Mouse (Mus musculus) intestine, postnatal 0 days (tissue): Measurements from ENCODE around the gene Iqce. TPM values are rescaled to one million over a fixed set of nuclear protein-coding genes. Genes with fewer than 3 reads are reported as not detected.

Experiments
- ATAC-seq: fragments of 200-750 bp; cut with Nextera tagmentation; 2 replicates; pipeline ENCODE4 v1.8.0; 2017; ENCODE audit warnings: mild to moderate bottlenecking, moderate TSS enrichment, moderate library complexity
- H3K27ac ChIP-seq: fragments of 300-500 bp; sonication (generic); 2 replicates; pipeline ENCODE4 v1.5.1; 2014; ENCODE audit warnings: mild to moderate bottlenecking, low read depth, low read length, moderate library complexity
- H3K27me3 ChIP-seq: fragments of 300-500 bp; sonication (generic); replicated peaks from 2 replicates; pipeline ENCODE4 v1.6.1; 2014; ENCODE audit warnings: low read length, mixed read lengths; ENCODE audit not compliant: control insufficient read depth, insufficient read depth
- H3K36me3 ChIP-seq: fragments of 300-500 bp; sonication (generic); 2 replicates; pipeline ENCODE4 v1.6.1; 2014; ENCODE audit warnings: mild to moderate bottlenecking, moderate library complexity; ENCODE audit not compliant: control insufficient read depth, insufficient read depth
- H3K4me1 ChIP-seq: fragments of 300-500 bp; sonication (generic); replicated peaks from 2 replicates; pipeline ENCODE4 v1.6.1; 2014; ENCODE audit warnings: antibody characterized with exemption, low read length, mixed read lengths; ENCODE audit not compliant: control insufficient read depth, insufficient read depth
- H3K4me2 ChIP-seq: fragments of 300-500 bp; sonication (generic); replicated peaks from 2 replicates; pipeline ENCODE4 v1.6.1; 2014; ENCODE audit warnings: low read depth, mild to moderate bottlenecking, moderate library complexity
- H3K4me3 ChIP-seq: fragments of 300-500 bp; sonication (generic); 2 replicates; pipeline ENCODE4 v1.5.1; 2014; ENCODE audit warnings: low read depth, low read length
- H3K9ac ChIP-seq: fragments of 300-500 bp; sonication (generic); 2 replicates; pipeline ENCODE4 v1.6.1; 2014; ENCODE audit warnings: mild to moderate bottlenecking, low read depth, low read length
- H3K9me3 ChIP-seq: fragments of 300-500 bp; sonication (generic); 2 replicates; pipeline ENCODE4 v1.6.1; 2016; ENCODE audit warnings: mixed run types; ENCODE audit not compliant: control insufficient read depth
- CTCF ChIP-seq: sonication (generic); IDR thresholded peaks from 2 replicates; pipeline ENCODE4 v1.5.1; 2016; ENCODE audit warnings: low read depth, mild to moderate bottlenecking, control low read depth, antibody characterized with exemption, moderate library complexity
- WGBS: fragments of 180-500 bp; shearing (Covaris S2); extraction: QIAGEN DNeasy Blood & Tissue Kit; methylation state at CpG from one replicate; pipeline ENCODE4 v1.1.7; 2014; 5-methylcytosine and 5-hydroxymethylcytosine counted together
- polyA plus RNA-seq: library from polyadenylated mRNA; unstranded; fragments of >200 nt; fragmentation: Nextera tagmentation; extraction: Ambion mirVana; gene quantifications from 2 replicates; pipeline ENCODE4 v1.2.1, GENCODE M21; 2015

The Iqce gene
- polyA plus RNA-seq, 1 experiment from 2014 or later, result 5.7 TPM

DNA sequence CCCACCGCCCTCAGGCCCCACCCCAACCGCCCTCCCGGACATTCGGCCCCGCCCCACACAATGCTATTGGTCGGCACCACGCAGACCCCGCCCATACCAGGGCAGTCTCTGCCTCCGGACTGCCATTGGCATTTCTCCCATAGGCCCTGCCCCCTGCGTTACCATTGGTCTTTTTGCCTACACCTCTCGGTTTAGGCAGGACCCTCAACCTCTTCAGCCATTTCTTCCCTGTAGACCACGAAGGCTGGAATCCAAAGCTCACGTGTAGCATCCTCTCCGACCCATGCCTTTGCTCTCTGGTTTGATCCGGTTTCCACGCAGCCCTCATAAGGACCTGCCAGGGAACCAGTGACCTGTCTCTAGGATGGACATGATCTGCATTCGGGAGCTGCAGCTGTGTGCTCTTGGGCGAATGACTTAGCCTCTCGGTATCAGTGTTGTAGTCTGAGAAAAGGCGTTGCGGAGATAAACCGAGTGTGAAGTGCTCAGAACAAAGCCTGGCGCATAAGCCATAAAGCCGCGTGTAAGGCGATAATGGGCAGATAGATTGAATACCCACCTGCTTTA lies 53.0 kb downstream of the Iqce start:
- no peaks in the 10 kb centered on the region for H3K9me3 ChIP-seq
- peaks cover 7% of the 10 kb centered on the region; the same call in 1 of the 2 replicates for H3K36me3 ChIP-seq
- H3K27me3 ChIP-seq, result no peaks in the 10 kb centered on the region
- 4% methylated on average over 26 of the region's 26 CpGs for WGBS
- H3K4me3 ChIP-seq, result peak overlapping the region; percentile 90
- no peak for TF ChIP-seq CTCF
- peak overlapping the region; percentile 91 for H3K4me2 ChIP-seq
- peak overlapping the region; percentile 83 for H3K27ac ChIP-seq
- peak; percentile 93 for ATAC-seq
- 0 out of 2 replicates have a peak overlapping the region, but pooled peaks have one; percentile 18 for H3K9ac ChIP-seq
- peaks cover 14% of the 10 kb centered on the region; the same call in 1 of the 2 replicates for H3K4me1 ChIP-seq

DNA sequence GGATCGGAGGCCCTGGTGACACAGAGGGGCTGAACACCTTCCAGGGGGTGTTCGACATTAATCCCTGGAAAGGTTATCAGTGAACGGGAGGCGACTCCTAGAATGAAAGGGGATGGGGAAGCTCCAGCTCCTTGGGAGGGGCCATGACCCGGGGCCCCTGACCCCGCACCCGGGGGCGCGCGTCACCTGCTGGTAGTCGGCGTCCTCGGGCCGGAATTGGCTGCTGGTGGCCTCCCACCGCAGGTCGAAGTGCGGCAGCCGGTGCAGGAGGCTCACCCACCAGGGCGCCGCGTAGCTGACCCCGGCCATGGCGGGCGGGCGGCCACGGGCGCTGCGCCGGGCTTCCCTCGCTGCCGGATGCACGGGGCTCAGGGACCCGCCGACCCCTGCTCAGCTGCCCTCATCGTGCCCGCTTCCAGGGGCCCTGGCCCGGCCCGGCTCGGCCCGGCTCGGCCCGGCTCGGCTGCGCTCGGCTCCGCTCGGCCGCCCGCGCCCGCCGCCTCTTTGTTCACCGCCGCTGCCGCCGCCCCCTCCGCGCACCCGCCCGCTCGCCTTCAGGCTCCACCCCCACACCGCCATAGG lies 53.6 kb downstream of the Iqce start, which contains the start of gene Ttyh3:
Gene Ttyh3 (minus strand): TSS at position 513 of the 582 bp plus-strand sequence.
- Histone ChIP-seq H3K36me3 (peaks cover 7% of the 10 kb centered on the region; the same call in 1 of the 2 replicates), H3K4me1 (peaks cover 10% of the 10 kb centered on the region; the same call in 1 of the 2 replicates), H3K4me2 (peak within 1 kb of the TSS; percentile 91), H3K4me3 (peak within 1 kb of the TSS; percentile 90), H3K9ac (peak within 1 kb of the TSS; percentile 92), H3K27me3 (no peaks in the 10 kb centered on the region), H3K9me3 (no peaks in the 10 kb centered on the region), H3K27ac (peak within 1 kb of the TSS; percentile 83)
- peak; percentile 48 for ATAC-seq
- 0 out of 2 replicates have a peak, but pooled peaks have one; percentile 40 for TF ChIP-seq CTCF
- 0% methylated on average over 33 of the region's 62 CpGs for WGBS

DNA sequence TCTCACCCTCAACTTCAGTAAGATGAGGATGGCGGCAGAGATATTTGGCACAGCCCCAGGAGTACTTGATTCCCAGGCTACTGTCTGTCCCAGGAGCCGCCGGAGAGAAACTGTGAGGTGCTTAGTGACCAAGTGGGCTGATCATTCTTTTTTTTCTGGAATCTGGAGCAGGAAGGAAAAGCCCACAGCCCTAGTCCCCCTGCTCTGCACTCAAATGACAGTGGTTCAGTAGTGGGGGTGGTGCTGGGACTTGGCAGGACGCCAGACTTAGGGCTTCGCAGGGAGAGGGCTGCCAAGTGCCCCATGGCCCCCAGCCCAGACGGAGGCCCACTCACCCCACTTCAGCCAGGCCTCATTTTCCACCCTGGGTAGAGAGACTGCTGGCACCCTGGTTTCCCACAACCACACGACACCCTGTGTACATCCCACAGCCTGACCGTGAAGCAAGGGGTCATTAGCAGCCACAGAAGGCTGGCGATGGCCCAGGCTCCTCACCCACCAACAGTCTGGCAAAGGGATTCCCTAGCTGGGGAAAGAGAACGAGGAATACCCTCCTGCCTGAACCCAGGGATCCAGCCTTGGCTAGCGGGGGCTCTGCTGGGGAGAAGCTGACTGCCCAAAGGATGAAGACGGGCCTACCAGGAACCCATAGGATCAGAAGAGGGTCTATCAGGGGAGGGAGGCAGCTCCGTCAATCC lies 54.2 kb downstream of the Iqce start:
- peak overlapping the region; percentile 90 for H3K4me3 ChIP-seq
- H3K27me3 ChIP-seq, result no peaks in the 10 kb centered on the region
- H3K9me3 ChIP-seq, result no peaks in the 10 kb centered on the region
- ATAC-seq, result no peak
- peak overlapping the region; percentile 92 for H3K9ac ChIP-seq
- WGBS, result under 1% methylated on average over 13 of the region's 13 CpGs
- peak overlapping the region; percentile 91 for H3K4me2 ChIP-seq
- peaks cover 8% of the 10 kb centered on the region; the same call in 1 of the 2 replicates for H3K4me1 ChIP-seq
- H3K36me3 ChIP-seq, result peaks cover 7% of the 10 kb centered on the region; the same call in 1 of the 2 replicates
- TF ChIP-seq CTCF, result no peak
- H3K27ac ChIP-seq, result peak overlapping the region; percentile 83

DNA sequence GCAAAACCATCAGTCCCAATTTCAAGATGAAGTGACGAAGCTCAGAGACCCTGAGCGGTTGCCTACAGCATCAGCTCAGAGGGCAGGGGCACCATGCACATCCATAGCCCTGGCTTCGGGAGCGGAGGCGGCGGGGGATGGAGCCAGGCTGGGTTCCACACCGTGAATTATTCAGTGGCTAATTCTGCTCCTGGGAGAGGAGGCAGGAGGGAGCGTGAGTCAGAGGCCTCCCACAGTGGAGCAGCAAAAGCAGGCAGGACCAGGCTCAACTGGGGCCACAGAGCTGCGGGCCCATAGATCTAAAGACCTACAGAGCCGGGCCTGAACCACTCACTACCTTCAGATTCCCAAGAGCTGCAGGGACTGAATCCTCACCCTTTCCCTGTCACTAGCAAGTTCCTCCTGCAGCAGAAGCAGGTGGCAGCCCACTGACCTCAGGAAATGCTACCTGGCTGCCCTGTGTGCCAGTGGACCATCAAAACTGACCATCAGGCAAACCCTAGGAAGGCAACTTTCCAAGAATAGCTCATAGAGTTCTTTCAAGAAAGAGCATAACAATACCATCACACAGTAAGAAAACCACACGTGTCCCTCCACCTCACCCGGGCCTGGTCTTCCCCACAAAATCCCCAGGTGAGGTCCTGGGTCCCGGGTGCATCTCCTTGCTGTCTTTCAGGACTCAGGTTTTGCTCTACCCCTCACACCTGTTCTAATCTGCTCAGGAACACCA lies 55.0 kb downstream of the Iqce start:
- WGBS, result 56% methylated on average over 13 of the region's 13 CpGs
- Histone ChIP-seq H3K9me3 (no peaks in the 10 kb centered on the region), H3K4me2 (peak overlapping the region; percentile 91), H3K9ac (peak overlapping the region; percentile 92), H3K27ac (peak overlapping the region; percentile 83; the same call in 1 of the 2 replicates), H3K27me3 (no peaks in the 10 kb centered on the region), H3K4me1 (peaks cover 5% of the 10 kb centered on the region; the same call in 1 of the 2 replicates), H3K36me3 (peaks cover 7% of the 10 kb centered on the region; the same call in 1 of the 2 replicates), H3K4me3 (peak overlapping the region; percentile 90)
- no peak for ATAC-seq
- TF ChIP-seq CTCF, result no peak

DNA sequence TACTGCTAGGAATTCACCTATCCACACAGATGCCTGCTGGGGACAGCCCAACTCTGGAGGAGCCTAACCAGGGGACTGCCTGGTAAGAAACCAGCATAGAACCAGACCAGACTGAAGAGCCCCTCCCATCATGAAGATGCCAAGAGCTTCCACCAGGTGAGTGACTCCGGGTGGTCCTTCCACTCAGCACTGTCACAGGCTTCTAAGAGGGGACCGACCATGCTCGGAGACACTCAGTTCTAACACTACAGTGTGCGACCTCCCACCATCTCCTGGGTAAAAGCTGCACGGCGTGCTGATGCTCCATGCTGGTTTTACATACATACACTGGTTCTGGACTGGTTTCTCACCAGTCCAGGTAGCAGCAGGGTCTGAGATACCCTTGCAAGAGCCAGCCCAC lies 56.0 kb downstream of the Iqce start:
- H3K4me1 ChIP-seq, result peaks cover 5% of the 10 kb centered on the region; the same call in 1 of the 2 replicates
- no peak for TF ChIP-seq CTCF
- no peaks in the 10 kb centered on the region for H3K9me3 ChIP-seq
- peaks cover 10% of the 10 kb centered on the region; the same call in 1 of the 2 replicates for H3K36me3 ChIP-seq
- WGBS, result 92% methylated on average over 6 of the region's 6 CpGs
- H3K27me3 ChIP-seq, result no peaks in the 10 kb centered on the region
- peak overlapping the region; percentile 91; the same call in 1 of the 2 replicates for H3K4me2 ChIP-seq
- no peak for ATAC-seq
- H3K27ac ChIP-seq, result no peak overlapping the region
- no peak overlapping the region for H3K4me3 ChIP-seq
- H3K9ac ChIP-seq, result no peak overlapping the region
